Mouse (Mus musculus) cerebellum, adult 18-20 months (tissue): Measurements from ENCODE around the gene Klhl6.

Experiments used
- DNase-seq, 2 experiments: peaks; one replicate each; pipeline ENCODE4 v3.0.0; 2021

Klhl6 gene

GRCm38 (mm10) chr16:19968666-19969065 is 14.2 kb downstream of the Klhl6 start:
- no peak for DNase-seq

GRCm38 (mm10) chr16:19967897-19968392 is 14.9 kb downstream of the Klhl6 start:
- DNase-seq, result no peak

GRCm38 (mm10) chr16:19966976-19967375 is 15.9 kb downstream of the Klhl6 start:
- no peak for DNase-seq

- no peak for DNase-seq
Observed at GRCm38 (mm10) chr16:19966437-19966836, 16.4 kb downstream of the Klhl6 start.

GRCm38 (mm10) chr16:19962951-19963350 is 19.9 kb downstream of the Klhl6 start:
- no peak for DNase-seq

GRCm38 (mm10) chr16:19961070-19961469 is 21.8 kb downstream of the Klhl6 start:
- DNase-seq, result no peak

GRCm38 (mm10) chr16:19960407-19961058 is 22.3 kb downstream of the Klhl6 start:
- no peak for DNase-seq

GRCm38 (mm10) chr16:19957051-19957450 is 25.8 kb downstream of the Klhl6 start:
- DNase-seq, result no peak

- DNase-seq, result no peak
Observed at GRCm38 (mm10) chr16:19947336-19947735, 35.5 kb downstream of the Klhl6 start.

- no peak for DNase-seq
Observed at GRCm38 (mm10) chr16:19946578-19947298, 36.1 kb downstream of the Klhl6 start.

- DNase-seq, result no peak
Observed at GRCm38 (mm10) chr16:19920823-19921222, 62.0 kb downstream of the Klhl6 start.

- DNase-seq, result no peak
Observed at GRCm38 (mm10) chr16:19918286-19918685, 64.6 kb downstream of the Klhl6 start.

- no peak for DNase-seq
Observed at GRCm38 (mm10) chr16:19912582-19912981, 70.3 kb downstream of the Klhl6 start.

- no peak for DNase-seq
Observed at GRCm38 (mm10) chr16:19908291-19908690, 74.5 kb downstream of the Klhl6 start.

- peak; percentile 9 for DNase-seq
Observed at GRCm38 (mm10) chr16:19907103-19907502, 75.7 kb downstream of the Klhl6 start.

GRCm38 (mm10) chr16:19904734-19905479 is 77.9 kb downstream of the Klhl6 start:
- DNase-seq, result no peak

GRCm38 (mm10) chr16:19903792-19904191 is 79.0 kb downstream of the Klhl6 start:
- DNase-seq, result no peak
